Mouse (Mus musculus) heart, postnatal 0 days (tissue): Measurements from ENCODE around the gene Adm. TPM values are rescaled to one million over a fixed set of nuclear protein-coding genes. Genes with fewer than 3 reads are reported as not detected.

Experiments used
- ATAC-seq: fragments of 200-750 bp; cut with Nextera tagmentation; 2 replicates; pipeline ENCODE4 v1.8.0; 2017; ENCODE audit warnings: low read depth, moderate number of reproducible peaks, moderate library complexity; ENCODE audit not compliant: insufficient read depth
- DNase-seq: peaks from one replicate; pipeline ENCODE4 v3.0.0-alpha.2; 2016; ENCODE audit warnings: low spot score
- H3K27ac ChIP-seq: fragments of 300-500 bp; sonication (generic); 2 replicates; pipeline ENCODE4 v1.5.1; 2014; ENCODE audit warnings: low read depth, mild to moderate bottlenecking
- H3K27me3 ChIP-seq: fragments of 300-500 bp; sonication (generic); 2 replicates; pipeline ENCODE4 v1.6.1; 2014; ENCODE audit warnings: low read length, mixed read lengths; ENCODE audit not compliant: control insufficient read depth, insufficient read depth
- H3K36me3 ChIP-seq: fragments of 300-500 bp; sonication (generic); replicated peaks from 2 replicates; pipeline ENCODE4 v1.6.1; 2014; ENCODE audit warnings: low read length, mixed read lengths; ENCODE audit not compliant: control insufficient read depth, insufficient read depth
- H3K4me1 ChIP-seq: fragments of 300-500 bp; sonication (generic); 2 replicates; pipeline ENCODE4 v1.6.1; 2014; ENCODE audit warnings: antibody characterized with exemption; ENCODE audit not compliant: control insufficient read depth, insufficient read depth
- H3K4me2 ChIP-seq: fragments of 300-500 bp; sonication (generic); 2 replicates; pipeline ENCODE4 v1.6.1; 2014; ENCODE audit warnings: low read depth, mild to moderate bottlenecking, low read length, moderate library complexity
- H3K4me3 ChIP-seq: fragments of 300-500 bp; sonication (generic); 2 replicates; pipeline ENCODE4 v1.5.1; 2014; ENCODE audit warnings: low read depth, low read length
- H3K9ac ChIP-seq: fragments of 300-500 bp; sonication (generic); replicated peaks from 2 replicates; pipeline ENCODE4 v1.6.1; 2014; ENCODE audit warnings: low read depth, low read length, mixed read lengths
- H3K9me3 ChIP-seq: fragments of 300-500 bp; sonication (generic); replicated peaks from 2 replicates; pipeline ENCODE4 v1.6.1; 2016; ENCODE audit warnings: low read length; ENCODE audit not compliant: control insufficient read depth
- CTCF ChIP-seq: IDR thresholded peaks from 2 replicates; pipeline ENCODE4 v1.5.1; 2016; ENCODE audit warnings: antibody characterized with exemption, control low read depth, low read depth
- EP300 ChIP-seq: IDR thresholded peaks from 2 replicates; pipeline ENCODE4 v1.6.1; 2016; ENCODE audit warnings: antibody characterized with exemption, low read depth
- WGBS: fragments of 180-500 bp; shearing (Covaris S2); extraction: QIAGEN DNeasy Blood & Tissue Kit; methylation state at CpG from one replicate; pipeline ENCODE4 v1.1.7; 2014; 5-methylcytosine and 5-hydroxymethylcytosine counted together
- polyA plus RNA-seq: library from polyadenylated mRNA; unstranded; fragments of >200 nt; fragmentation: Nextera tagmentation; extraction: Ambion mirVana; gene quantifications from 2 replicates; pipeline ENCODE4 v1.2.1, GENCODE M21; 2015
- total RNA-seq: library from RNA; depleted of rRNA; stranded (reverse); fragments of >200 nt; gene quantifications from 2 replicates; pipeline ENCODE4 v1.2.3, GENCODE M21; 2014; ENCODE audit warnings: low replicate concordance

Gene Adm
- total and polyA plus RNA-seq, 2 experiments from 2014 or later, result 9.4 to 39.7 TPM

GRCm38 (mm10) chr7:110626186-110627098 lies 1.0 kb upstream of the Adm start:
- Histone ChIP-seq H3K4me1 (peaks cover 44% of the 10 kb centered on the region), H3K36me3 (no peaks in the 10 kb centered on the region), H3K4me3 (peak overlapping the region; percentile 64), H3K4me2 (peak overlapping the region; percentile 94), H3K27ac (no peak overlapping the region), H3K9ac (no peak overlapping the region), H3K27me3 (no peaks in the 10 kb centered on the region), H3K9me3 (no peaks in the 10 kb centered on the region)
- no peak for ATAC-seq
- TF ChIP-seq EP300 (no peak), CTCF (no peak)
- 14% methylated on average over 28 of the region's 28 CpGs for WGBS
- no peak for DNase-seq

DNA sequence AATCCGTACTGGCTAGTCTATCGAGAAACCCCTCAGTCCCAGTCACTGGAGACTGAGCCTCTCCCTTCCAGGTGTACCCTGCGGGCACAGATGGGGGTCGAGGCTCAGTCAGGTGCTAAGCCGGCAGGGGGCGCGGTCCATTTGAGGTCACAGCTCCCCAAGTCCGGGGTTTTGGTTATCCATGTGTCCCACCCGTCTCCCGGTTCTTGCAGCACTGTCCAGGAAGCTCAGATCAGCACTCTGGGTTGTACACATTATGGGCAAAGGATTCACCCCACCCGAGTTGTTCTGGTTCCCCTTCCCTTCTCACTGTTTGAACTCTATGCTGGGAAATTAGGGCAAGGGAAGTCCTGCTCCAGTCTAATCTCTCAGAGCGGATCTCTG lies 370 bp upstream of the Adm start:
- TF ChIP-seq CTCF, result no peak; the same call in 1 of the 2 replicates
- TF ChIP-seq EP300, result no peak
- Histone ChIP-seq H3K4me2 (peak overlapping the region; percentile 94), H3K4me1 (peaks cover 44% of the 10 kb centered on the region), H3K27me3 (no peaks in the 10 kb centered on the region), H3K27ac (0 out of 2 replicates have a peak overlapping the region, but pooled peaks have one; percentile 59), H3K4me3 (peak overlapping the region; percentile 64), H3K36me3 (no peaks in the 10 kb centered on the region), H3K9me3 (no peaks in the 10 kb centered on the region), H3K9ac (peak overlapping the region; percentile 62; the same call in 1 of the 2 replicates)
- ATAC-seq, result no peak
- DNase-seq, result no peak
- WGBS, result 3% methylated on average over 12 of the region's 12 CpGs

GRCm38 (mm10) chr7:110628273-110628600 lies 776 bp downstream of the Adm start:
- peak overlapping the region; percentile 94 for H3K4me2 ChIP-seq
- 2% methylated on average over 11 of the region's 11 CpGs for WGBS
- H3K36me3 ChIP-seq, result no peaks in the 10 kb centered on the region
- peaks cover 44% of the 10 kb centered on the region for H3K4me1 ChIP-seq
- DNase-seq (no peak), ATAC-seq (no peak)
- H3K27ac ChIP-seq, result peak overlapping the region; percentile 59; the same call in 1 of the 2 replicates
- TF ChIP-seq CTCF, result no peak
- no peaks in the 10 kb centered on the region for H3K27me3 ChIP-seq
- no peaks in the 10 kb centered on the region for H3K9me3 ChIP-seq
- peak overlapping the region; percentile 64 for H3K4me3 ChIP-seq
- H3K9ac ChIP-seq, result peak overlapping the region; percentile 62

DNA sequence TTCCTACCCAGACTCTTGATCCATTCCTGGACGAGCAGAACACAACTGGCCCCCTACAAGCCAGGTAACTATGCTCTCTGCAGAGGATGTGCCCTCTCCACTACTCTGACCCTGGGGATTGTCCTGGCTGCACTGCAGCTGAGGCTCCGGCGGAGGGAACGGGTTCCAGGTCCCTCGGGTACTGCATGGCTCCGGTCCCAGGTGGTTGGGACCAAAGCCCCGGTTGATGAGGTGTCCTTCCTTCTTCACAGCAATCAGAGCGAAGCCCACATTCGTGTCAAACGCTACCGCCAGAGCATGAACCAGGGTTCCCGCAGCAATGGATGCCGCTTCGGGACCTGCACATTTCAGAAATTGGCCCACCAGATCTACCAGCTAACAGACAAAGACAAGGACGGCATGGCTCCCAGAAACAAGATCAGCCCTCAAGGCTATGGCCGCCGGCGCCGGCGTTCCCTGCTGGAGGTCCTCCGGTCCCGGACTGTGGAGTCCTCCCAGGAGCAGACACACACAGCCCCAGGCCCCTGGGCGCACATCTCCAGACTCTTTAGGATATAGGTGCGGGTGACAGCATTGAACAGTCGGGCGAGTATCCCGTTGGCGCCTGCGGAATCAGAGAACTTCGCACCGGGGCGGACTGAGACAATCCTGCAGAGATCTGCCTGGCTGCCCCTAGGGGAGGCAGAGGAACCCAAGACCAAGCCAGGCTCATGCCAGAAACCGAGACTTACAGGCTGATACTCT lies 1.3 kb downstream of the Adm start:
- no peak for DNase-seq
- 0 out of 2 replicates have a peak, but pooled peaks have one; percentile 18 for ATAC-seq
- Histone ChIP-seq H3K27ac (peak overlapping the region; percentile 59), H3K27me3 (no peaks in the 10 kb centered on the region), H3K9me3 (no peaks in the 10 kb centered on the region), H3K36me3 (no peaks in the 10 kb centered on the region), H3K4me3 (peak overlapping the region; percentile 64), H3K4me2 (peak overlapping the region; percentile 94), H3K4me1 (peaks cover 44% of the 10 kb centered on the region), H3K9ac (peak overlapping the region; percentile 62)
- 1% methylated on average over 33 of the region's 33 CpGs for WGBS
- TF ChIP-seq CTCF (0 out of 2 replicates have a peak, but pooled peaks have one; percentile 7), EP300 (no peak)

GRCm38 (mm10) chr7:110629892-110630666 lies 2.6 kb downstream of the Adm start:
- peak; percentile 83 for ATAC-seq
- H3K27ac ChIP-seq, result peak overlapping the region; percentile 28; the same call in 1 of the 2 replicates
- H3K27me3 ChIP-seq, result no peaks in the 10 kb centered on the region
- TF ChIP-seq EP300 (peak; percentile 41; the same call in 1 of the 2 replicates), CTCF (peak; percentile 93)
- peak overlapping the region; percentile 94 for H3K4me2 ChIP-seq
- peak overlapping the region; percentile 49 for H3K9ac ChIP-seq
- peak; percentile 83 for DNase-seq
- H3K9me3 ChIP-seq, result no peaks in the 10 kb centered on the region
- H3K4me1 ChIP-seq, result peaks cover 37% of the 10 kb centered on the region
- no peaks in the 10 kb centered on the region for H3K36me3 ChIP-seq
- WGBS, result 3% methylated on average over 36 of the region's 36 CpGs
- peak overlapping the region; percentile 64 for H3K4me3 ChIP-seq
